Mouse (Mus musculus): ENCODE measurements at regions not wholly inside any gene's neighbourhood (a gene's known extent, or its start where the extent isn't known, plus 50 kb on each side); places are given as distances from the start of the nearest gene placed in this dataset.

DNA sequence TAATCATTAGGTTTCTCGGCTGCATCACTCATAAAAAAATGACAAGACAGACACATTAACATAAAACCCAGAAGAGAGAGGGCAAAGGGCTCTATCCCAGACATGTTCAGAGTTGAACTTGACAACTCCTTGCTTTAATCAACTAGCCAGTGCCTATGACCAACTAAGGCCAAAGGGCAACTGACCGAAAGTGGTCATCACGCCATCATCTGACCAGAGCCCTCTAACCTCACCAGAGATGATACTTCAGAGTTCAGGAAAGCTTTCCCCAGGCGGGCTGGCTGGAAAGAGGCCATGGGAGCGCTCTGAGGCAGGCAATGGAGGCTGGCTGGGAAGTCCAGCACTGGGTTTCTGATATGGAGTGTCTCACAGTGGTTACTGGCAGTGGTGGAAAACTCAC, 80.6 kb downstream of the Dad1 start:
- Histone ChIP-seq H3K4me3 (ENCODE audit: low read depth, low read length) (no peak overlapping the region), H3K27me3 (ENCODE audit: control insufficient read depth, insufficient read depth, low read depth, low read length) (peaks cover 6% of the 10 kb centered on the region), H3K9me3 (replicated peaks; ENCODE audit: control insufficient read depth, low read length) (no peaks in the 10 kb centered on the region), H3K27ac (ENCODE audit: low read length) (no peak overlapping the region), H3K4me1 (ENCODE audit: control insufficient read depth, low read depth, low read length) (no peaks in the 10 kb centered on the region), H3K4me2 (ENCODE audit: low read depth, low read length) (no peak overlapping the region), H3K36me3 (ENCODE audit: control insufficient read depth, insufficient read depth) (no peaks in the 10 kb centered on the region), H3K9ac (ENCODE audit: low read depth, low read length) (no peak overlapping the region)
- 61% methylated on average over 5 of the region's 5 CpGs for WGBS (ENCODE audit: insufficient replicate concordance)
- no peak for ATAC-seq (ENCODE audit: low read depth)

DNA sequence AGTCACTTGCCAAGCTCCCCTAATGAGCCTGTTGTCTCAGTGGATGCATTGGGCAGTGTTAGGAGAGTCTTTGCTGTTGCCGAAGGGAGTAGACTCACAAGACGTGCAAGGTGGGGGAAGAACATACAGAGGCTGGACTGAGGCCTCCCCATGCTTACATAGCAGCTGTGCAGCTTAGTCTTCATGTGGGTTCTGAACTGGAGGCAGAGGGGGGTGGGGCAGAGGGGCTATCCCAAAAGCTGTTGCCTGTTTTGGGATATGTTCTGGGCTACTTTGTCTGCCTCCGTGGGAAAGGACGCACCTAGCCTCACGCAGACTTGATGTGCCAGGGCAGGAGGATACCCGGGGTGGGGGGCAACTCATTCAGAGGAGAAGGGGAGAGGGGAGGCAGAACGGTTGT, 84.7 kb downstream of the Dad1 start:
- Histone ChIP-seq H3K9ac (ENCODE audit: low read depth, low read length) (no peak overlapping the region), H3K36me3 (ENCODE audit: control insufficient read depth, insufficient read depth) (no peaks in the 10 kb centered on the region), H3K27me3 (ENCODE audit: control insufficient read depth, insufficient read depth, low read depth, low read length) (no peaks in the 10 kb centered on the region; the same call in none of the 2 replicates), H3K27ac (ENCODE audit: low read length) (no peak overlapping the region), H3K4me2 (ENCODE audit: low read depth, low read length) (no peak overlapping the region), H3K4me3 (ENCODE audit: low read depth, low read length) (no peak overlapping the region), H3K4me1 (ENCODE audit: control insufficient read depth, low read depth, low read length) (no peaks in the 10 kb centered on the region), H3K9me3 (replicated peaks; ENCODE audit: control insufficient read depth, low read length) (no peaks in the 10 kb centered on the region)
- 66% methylated on average over 7 of the region's 7 CpGs for WGBS (ENCODE audit: insufficient replicate concordance)
- ATAC-seq (ENCODE audit: low read depth) = no peak

DNA sequence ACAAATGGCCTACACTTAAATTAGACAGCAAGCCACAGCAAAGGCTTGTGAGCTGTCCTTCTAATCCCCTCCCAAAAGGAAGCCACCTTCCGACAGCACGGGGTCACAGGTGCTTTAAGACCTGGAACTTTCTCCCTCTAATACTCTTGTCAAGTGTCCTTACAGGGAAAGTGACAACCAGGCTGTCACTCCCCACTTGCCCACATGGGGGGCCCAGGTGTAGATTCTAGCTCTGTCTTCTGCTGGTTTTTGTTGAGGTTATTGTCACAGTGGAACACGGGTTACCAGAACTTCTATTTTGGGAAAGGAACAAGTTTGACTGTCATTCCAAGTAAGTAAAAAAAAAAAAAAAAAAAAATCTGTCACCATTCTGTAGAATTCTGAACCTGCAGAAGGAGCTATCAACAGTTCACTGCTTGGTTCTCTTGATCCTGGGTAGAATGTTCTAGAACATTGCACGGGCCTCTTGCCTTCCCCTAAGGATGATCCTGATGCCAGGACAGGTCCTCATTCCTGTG, 85.4 kb downstream of the Dad1 start:
- WGBS (ENCODE audit: insufficient replicate concordance) = 42% methylated on average over 4 of the region's 4 CpGs
- no peak overlapping the region for H3K27ac ChIP-seq (ENCODE audit: low read length)
- H3K4me2 ChIP-seq (ENCODE audit: low read depth, low read length) = no peak overlapping the region
- no peaks in the 10 kb centered on the region; the same call in none of the 2 replicates for H3K27me3 ChIP-seq (ENCODE audit: control insufficient read depth, insufficient read depth, low read depth, low read length)
- no peaks in the 10 kb centered on the region for H3K4me1 ChIP-seq (ENCODE audit: control insufficient read depth, low read depth, low read length)
- no peaks in the 10 kb centered on the region for H3K9me3 ChIP-seq (replicated peaks; ENCODE audit: control insufficient read depth, low read length)
- H3K36me3 ChIP-seq (ENCODE audit: control insufficient read depth, insufficient read depth) = no peaks in the 10 kb centered on the region
- ATAC-seq (ENCODE audit: low read depth) = no peak
- H3K4me3 ChIP-seq (ENCODE audit: low read depth, low read length) = no peak overlapping the region
- H3K9ac ChIP-seq (ENCODE audit: low read depth, low read length) = no peak overlapping the region

DNA sequence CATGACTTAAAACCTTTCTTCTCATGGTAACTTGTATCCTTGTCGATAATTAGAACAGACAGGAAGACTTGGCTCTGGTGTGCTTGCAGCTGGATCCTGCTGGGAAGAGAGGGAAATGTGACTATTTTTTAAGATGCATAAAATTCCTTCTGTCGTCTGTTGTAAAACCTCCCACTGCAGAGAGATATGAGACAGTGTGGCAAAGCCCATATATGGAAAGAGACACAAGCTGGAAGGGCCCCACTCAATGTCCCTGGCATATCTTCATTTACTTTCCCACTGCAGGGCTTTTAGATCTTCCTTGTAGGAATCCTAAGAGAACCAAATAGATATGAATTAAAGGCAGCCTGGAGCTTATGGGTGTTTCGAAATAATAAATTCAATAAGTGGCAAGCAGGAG, 87.8 kb downstream of the Dad1 start:
- H3K9me3 ChIP-seq (replicated peaks; ENCODE audit: control insufficient read depth, low read length) = no peaks in the 10 kb centered on the region
- H3K36me3 ChIP-seq (ENCODE audit: control insufficient read depth, insufficient read depth) = no peaks in the 10 kb centered on the region
- H3K4me1 ChIP-seq (ENCODE audit: control insufficient read depth, low read depth, low read length) = no peaks in the 10 kb centered on the region
- no peak overlapping the region for H3K9ac ChIP-seq (ENCODE audit: low read depth, low read length)
- H3K27me3 ChIP-seq (ENCODE audit: control insufficient read depth, insufficient read depth, low read depth, low read length) = no peaks in the 10 kb centered on the region; the same call in none of the 2 replicates
- ATAC-seq (ENCODE audit: low read depth) = no peak
- no peak overlapping the region for H3K27ac ChIP-seq (ENCODE audit: low read length)
- no peak overlapping the region for H3K4me2 ChIP-seq (ENCODE audit: low read depth, low read length)
- no peak overlapping the region for H3K4me3 ChIP-seq (ENCODE audit: low read depth, low read length)
- WGBS (ENCODE audit: insufficient replicate concordance) = 43% methylated on average over 3 of the region's 3 CpGs

DNA sequence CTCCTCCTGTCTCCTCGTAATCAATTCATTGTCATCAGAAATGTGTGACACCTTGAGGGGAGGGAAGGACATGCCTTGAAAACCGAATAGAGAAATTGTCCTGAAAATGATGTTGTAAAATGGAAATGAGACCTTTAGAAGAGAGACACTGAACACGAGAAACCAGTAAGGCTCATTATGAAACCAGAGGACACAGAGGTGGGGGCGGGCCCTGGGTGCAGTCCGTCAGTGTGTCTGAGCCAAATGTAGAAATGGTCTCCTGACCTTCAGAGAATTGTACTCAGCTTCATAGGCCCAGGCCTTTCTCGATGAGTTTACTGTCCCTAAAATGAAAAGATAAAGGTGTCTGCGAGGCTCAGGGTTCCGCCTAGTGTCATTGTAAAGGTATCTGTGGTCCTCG, 89.0 kb downstream of the Dad1 start:
- H3K27me3 ChIP-seq (ENCODE audit: control insufficient read depth, insufficient read depth, low read depth, low read length) = no peaks in the 10 kb centered on the region; the same call in 1 of the 2 replicates
- H3K9ac ChIP-seq (ENCODE audit: low read depth, low read length) = no peak overlapping the region
- H3K9me3 ChIP-seq (replicated peaks; ENCODE audit: control insufficient read depth, low read length) = no peaks in the 10 kb centered on the region
- H3K4me1 ChIP-seq (ENCODE audit: control insufficient read depth, low read depth, low read length) = no peaks in the 10 kb centered on the region
- WGBS (ENCODE audit: insufficient replicate concordance) = 66% methylated on average over 9 of the region's 9 CpGs
- no peaks in the 10 kb centered on the region for H3K36me3 ChIP-seq (ENCODE audit: control insufficient read depth, insufficient read depth)
- H3K4me2 ChIP-seq (ENCODE audit: low read depth, low read length) = no peak overlapping the region
- no peak overlapping the region for H3K4me3 ChIP-seq (ENCODE audit: low read depth, low read length)
- no peak overlapping the region for H3K27ac ChIP-seq (ENCODE audit: low read length)
- no peak for ATAC-seq (ENCODE audit: low read depth)

DNA sequence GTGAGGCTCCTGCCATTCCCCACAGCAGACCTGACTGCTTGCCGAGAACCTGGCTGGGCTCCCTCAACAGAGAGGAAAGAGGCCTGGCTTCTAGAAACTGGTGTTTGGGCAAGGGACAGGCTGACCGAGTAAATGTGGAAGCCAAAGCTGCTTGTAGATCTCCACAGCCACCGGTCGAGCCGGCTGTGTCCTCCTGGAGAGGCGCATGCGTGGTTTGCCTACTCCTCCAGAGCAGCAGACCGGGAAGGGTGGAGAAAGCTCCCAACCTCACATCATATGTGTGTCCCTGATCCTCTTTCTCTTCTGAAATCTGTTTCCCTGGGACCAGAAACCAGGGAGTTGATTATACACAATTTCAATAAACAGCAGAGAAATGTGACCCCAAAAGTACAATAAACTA, 92.0 kb downstream of the Dad1 start:
- ATAC-seq (ENCODE audit: low read depth) = no peak
- H3K9me3 ChIP-seq (replicated peaks; ENCODE audit: control insufficient read depth, low read length) = no peaks in the 10 kb centered on the region
- no peak overlapping the region for H3K4me2 ChIP-seq (ENCODE audit: low read depth, low read length)
- H3K27ac ChIP-seq (ENCODE audit: low read length) = no peak overlapping the region
- 63% methylated on average over 8 of the region's 8 CpGs for WGBS (ENCODE audit: insufficient replicate concordance)
- H3K4me1 ChIP-seq (ENCODE audit: control insufficient read depth, low read depth, low read length) = no peaks in the 10 kb centered on the region
- H3K9ac ChIP-seq (ENCODE audit: low read depth, low read length) = no peak overlapping the region
- no peak overlapping the region for H3K4me3 ChIP-seq (ENCODE audit: low read depth, low read length)
- no peaks in the 10 kb centered on the region for H3K36me3 ChIP-seq (ENCODE audit: control insufficient read depth, insufficient read depth)
- H3K27me3 ChIP-seq (ENCODE audit: control insufficient read depth, insufficient read depth, low read depth, low read length) = no peaks in the 10 kb centered on the region

DNA sequence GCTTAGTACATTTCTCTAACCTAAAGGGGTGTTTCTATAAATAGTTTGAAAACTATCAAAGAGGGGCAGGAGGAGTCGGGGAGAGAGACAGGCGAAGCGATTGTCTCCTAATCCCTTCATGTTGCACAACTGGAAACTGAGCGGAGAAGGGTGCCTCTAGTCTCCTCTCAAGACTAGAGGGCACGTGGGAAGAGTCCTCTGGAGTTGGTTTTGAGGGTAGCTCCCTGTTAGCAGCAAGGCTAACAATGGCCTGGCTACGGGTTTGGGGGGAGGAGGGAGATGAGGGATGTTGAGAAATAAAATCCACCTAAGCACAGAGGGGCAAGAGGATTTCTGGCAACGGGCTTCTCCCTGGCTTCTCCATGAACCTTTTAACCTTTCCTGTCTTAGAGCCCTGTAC, 92.7 kb downstream of the Dad1 start:
- H3K4me3 ChIP-seq (ENCODE audit: low read depth, low read length) = no peak overlapping the region
- H3K27ac ChIP-seq (ENCODE audit: low read length) = no peak overlapping the region
- no peaks in the 10 kb centered on the region for H3K9me3 ChIP-seq (replicated peaks; ENCODE audit: control insufficient read depth, low read length)
- H3K4me2 ChIP-seq (ENCODE audit: low read depth, low read length) = no peak overlapping the region
- no peak overlapping the region for H3K9ac ChIP-seq (ENCODE audit: low read depth, low read length)
- no peaks in the 10 kb centered on the region for H3K4me1 ChIP-seq (ENCODE audit: control insufficient read depth, low read depth, low read length)
- no peaks in the 10 kb centered on the region for H3K36me3 ChIP-seq (ENCODE audit: control insufficient read depth, insufficient read depth)
- no peak for ATAC-seq (ENCODE audit: low read depth)
- WGBS (ENCODE audit: insufficient replicate concordance) = 63% methylated on average over 7 of the region's 7 CpGs
- H3K27me3 ChIP-seq (ENCODE audit: control insufficient read depth, insufficient read depth, low read depth, low read length) = no peaks in the 10 kb centered on the region

DNA sequence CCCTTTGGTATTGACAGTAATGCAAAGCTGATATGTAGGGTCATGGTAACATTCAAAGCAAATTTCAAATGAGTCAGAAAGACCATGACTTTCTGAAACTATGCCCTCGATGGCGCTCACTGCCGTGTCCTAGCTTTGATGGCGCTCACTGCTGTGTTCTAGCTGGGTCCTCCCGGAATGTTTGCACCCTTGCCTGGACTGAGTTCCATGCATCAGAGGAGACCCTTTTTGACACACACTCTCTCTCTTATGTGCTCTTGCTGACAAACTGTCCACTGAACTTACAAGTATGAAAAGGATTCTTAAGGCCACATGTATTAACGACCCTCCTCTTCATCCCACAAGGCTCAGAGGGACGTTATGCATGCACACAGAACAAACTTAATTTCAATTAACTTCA, 94.1 kb downstream of the Dad1 start:
- Histone ChIP-seq H3K36me3 (ENCODE audit: control insufficient read depth, insufficient read depth) (no peaks in the 10 kb centered on the region), H3K9me3 (replicated peaks; ENCODE audit: control insufficient read depth, low read length) (no peaks in the 10 kb centered on the region), H3K4me3 (ENCODE audit: low read depth, low read length) (no peak overlapping the region), H3K27ac (ENCODE audit: low read length) (no peak overlapping the region), H3K27me3 (ENCODE audit: control insufficient read depth, insufficient read depth, low read depth, low read length) (no peaks in the 10 kb centered on the region), H3K4me1 (ENCODE audit: control insufficient read depth, low read depth, low read length) (no peaks in the 10 kb centered on the region), H3K9ac (ENCODE audit: low read depth, low read length) (no peak overlapping the region), H3K4me2 (ENCODE audit: low read depth, low read length) (no peak overlapping the region)
- WGBS (ENCODE audit: insufficient replicate concordance) = 71% methylated on average over 7 of the region's 7 CpGs
- no peak for ATAC-seq (ENCODE audit: low read depth)

DNA sequence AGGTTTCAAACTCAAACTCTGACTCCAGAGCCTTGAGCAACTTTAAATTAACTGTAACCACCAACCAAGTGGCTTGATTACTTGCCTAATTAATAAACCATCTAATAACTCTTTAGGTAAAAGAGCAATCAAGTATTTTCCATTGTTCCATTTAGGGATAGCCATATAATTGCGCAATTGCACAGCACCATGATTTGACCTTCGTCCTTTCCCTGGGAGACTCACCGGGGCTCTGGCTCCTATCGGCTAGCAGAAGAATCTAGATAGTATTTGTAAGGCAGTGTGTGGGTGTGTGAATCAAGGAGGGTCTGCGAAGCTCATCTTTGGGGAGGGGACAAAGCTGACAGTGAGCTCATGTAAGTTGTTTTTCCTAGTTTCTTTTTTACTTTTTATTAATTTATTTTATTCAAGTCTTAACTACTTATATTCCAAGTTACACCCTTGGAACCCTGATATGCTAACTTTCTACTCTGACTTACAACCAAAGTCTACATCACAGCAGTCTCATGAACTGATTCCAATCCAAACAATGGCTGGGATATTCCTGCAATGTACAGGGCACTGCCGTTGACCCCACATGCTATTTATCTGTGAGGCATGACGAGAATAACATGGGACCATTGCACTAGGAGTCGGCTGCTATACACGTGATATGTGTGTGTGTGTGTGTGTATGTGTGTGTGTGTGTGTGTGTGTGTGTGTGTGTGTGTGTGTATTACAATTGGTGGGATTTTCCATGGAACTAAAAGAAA, 95.5 kb downstream of the Dad1 start:
- Histone ChIP-seq H3K27me3 (ENCODE audit: control insufficient read depth, insufficient read depth, low read depth, low read length) (no peaks in the 10 kb centered on the region), H3K4me2 (ENCODE audit: low read depth, low read length) (no peak overlapping the region), H3K4me3 (ENCODE audit: low read depth, low read length) (no peak overlapping the region), H3K36me3 (ENCODE audit: control insufficient read depth, insufficient read depth) (no peaks in the 10 kb centered on the region), H3K4me1 (ENCODE audit: control insufficient read depth, low read depth, low read length) (peaks cover under 1% of the 10 kb centered on the region; the same call in 1 of the 2 replicates), H3K9ac (ENCODE audit: low read depth, low read length) (no peak overlapping the region), H3K27ac (ENCODE audit: low read length) (no peak overlapping the region), H3K9me3 (replicated peaks; ENCODE audit: control insufficient read depth, low read length) (no peaks in the 10 kb centered on the region)
- ATAC-seq (ENCODE audit: low read depth) = no peak
- 60% methylated on average over 9 of the region's 9 CpGs for WGBS (ENCODE audit: insufficient replicate concordance)
